Mouse (Mus musculus) mature B cell (primary cell): ENCODE data around the gene Pprc1.

Experiments
- in situ Hi-C: fragments of 300-500 bp; cut with MboI; formaldehyde crosslinking; loops from 2 replicates; pipeline ENCODE4 v1.14.3; 2019

The Pprc1 gene

DNA sequence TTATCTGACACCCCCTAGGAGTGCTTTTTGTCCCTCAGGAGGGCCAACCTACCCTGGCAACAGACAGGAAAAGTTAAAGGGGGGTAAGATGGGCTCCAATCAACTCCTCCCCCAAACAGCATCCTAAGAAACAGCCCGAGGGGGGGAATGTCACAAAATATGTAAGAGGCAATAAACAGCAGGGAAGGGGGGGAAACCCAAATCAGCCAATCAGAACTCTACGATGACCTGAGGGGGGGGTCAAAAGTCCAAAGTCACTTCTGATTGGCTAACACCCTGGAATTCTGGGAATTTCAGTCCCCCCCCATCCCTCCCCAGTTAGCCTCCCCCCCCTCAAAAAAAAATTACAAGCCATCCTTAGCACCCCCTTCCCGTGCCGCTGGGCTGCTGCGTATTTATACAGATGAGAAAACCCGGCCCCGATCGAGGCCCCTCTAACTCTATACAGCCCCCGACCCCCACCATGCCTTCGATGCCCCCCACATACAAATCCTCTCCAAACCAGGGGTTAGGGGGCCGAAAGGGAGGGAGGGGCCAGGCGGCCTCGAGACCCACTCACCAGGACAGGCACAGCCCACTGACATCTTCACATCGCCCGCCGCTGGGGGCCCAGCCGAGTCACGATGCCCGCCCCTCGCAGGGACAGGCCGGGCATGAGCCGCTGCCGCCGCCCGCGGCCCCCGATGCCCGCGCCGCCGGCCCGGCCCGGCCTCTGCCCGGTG, at the start of gene Pprc1:
Gene Pprc1, plus strand, starts transcription at position 616 of the 722 bp plus-strand sequence.
- in situ Hi-C loops = no loop called here

DNA sequence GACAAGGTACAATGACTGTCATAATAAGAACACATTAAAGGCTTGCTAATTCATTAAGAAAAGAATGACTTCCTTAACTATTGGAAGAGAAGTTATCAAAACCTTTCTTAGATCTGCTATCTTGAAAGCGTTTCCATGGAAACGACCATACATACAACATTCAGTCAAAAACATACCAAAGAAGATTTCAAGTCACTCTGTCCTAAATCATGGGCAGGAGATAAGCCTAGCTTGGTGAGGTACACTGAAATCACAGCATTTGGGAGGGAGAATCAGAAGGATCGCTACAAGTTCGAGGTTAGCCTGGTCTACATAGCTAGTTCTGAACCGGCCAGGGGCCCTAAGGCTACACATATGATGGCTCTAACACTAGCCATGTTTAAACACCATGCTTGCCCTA, 47.3 kb upstream of the Pprc1 start:
- in situ Hi-C loops = no loop called here

DNA sequence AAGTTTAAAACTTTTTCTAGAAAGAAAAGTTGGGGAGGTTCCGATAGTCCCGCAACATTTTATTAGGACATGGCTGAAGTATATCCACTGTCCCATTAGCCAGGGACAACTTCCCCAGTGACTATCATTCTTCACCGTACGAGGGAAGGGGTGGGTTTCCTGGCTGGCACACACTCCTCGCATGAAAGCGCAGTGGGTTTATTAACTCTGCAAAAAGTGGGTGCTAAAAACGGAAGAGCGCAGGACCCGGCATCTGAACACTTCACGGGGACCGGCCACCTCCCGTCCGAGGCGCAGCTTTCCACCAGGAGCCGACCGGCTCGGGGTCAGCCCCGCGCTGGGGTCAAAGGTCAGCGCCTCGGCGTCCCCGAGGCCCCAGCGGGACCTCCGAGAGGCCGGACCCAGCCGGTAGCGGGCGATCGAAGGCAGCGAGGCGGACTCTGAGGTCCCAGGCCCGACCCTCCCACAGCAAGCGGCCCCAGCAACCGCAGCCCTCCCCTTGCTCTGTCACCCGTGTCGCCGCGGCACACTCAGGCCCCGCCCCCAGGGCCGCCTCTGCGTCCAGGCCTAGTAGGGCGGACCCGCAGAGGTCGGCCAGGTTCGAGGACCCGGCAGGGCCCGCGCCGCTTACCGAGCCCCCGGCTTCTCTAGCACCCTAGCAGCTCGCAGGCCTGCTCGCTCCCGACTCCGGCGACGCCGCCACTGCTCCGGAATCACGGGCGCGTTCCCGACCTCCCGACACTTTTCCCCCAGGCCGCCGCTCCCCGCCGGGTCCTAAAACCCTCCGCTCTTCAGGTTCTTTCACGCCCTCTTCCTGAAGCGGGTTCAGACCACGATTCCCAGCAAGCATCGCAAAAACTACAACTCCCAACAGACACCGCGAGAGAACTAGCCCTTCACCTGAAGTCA, 46.6 kb upstream of the Pprc1 start, which contains the start of gene Armh3:
Gene Armh3, minus strand, starts transcription at position 704 of the 909 bp plus-strand sequence.
- in situ Hi-C loops = no loop called here

DNA sequence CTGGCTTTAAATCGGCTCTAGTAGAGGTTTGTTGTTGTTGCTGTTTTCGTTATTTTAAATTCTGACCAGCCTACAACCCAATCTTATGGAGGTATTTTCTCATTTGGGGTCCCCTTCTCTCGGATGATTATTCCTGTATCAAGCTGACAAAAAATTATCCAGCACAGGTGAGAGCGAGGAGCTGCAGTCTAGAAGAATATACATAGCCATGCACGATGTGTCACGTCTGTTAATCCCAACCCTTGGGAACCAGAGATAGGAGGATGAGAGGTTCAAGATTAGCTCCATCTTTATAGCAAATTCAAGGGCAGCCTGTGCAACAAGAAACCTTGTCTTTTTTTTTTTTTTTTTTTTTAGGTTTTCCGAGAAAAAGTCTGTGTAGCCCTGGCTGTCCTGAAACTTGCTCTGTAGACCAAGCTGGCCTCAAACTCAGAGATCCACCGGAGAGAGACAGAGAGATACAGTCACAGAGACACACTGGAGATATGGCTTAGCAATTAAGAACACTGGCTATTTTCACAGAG, 45.9 kb upstream of the Pprc1 start:
- in situ Hi-C loops = no loop called here

DNA sequence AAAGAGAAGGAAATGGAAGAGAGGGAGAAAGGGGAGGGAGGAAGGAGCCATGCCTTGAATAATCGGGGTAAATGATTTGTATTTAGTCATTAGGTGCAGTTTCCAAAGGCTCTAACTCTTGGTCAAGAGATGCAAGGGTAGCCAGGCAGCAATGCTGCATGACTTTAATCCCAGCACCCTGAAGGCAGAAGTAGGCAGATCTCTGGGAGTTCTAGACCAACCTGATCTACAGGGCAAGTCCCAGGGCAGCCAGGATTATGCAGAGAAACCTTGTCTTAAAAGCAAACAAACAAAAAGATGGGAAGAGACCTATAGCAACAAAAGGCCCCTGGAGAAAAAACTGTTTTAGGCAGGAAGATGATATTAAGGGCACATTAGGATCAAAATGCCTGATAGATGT, 45.3 kb upstream of the Pprc1 start:
- in situ Hi-C loops = no loop called here

DNA sequence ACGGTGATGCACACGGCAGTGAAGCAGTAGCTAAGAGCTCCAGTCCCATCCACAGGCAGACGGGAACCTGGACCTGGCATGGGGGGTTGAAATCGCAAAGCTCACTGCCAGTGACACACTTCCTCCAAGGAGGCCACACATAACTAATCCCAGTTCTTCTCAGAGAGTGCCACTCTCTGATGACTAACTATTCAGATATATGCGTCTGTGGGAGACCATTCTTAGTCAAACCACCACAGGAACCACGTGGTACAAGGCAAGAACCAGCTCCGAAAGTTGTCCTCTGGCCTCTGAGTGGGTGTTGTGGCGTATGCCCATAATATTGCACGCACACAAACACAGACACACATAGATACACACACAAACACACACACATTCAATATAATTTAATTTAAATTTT, 42.4 kb upstream of the Pprc1 start:
- in situ Hi-C loops = no loop called here

DNA sequence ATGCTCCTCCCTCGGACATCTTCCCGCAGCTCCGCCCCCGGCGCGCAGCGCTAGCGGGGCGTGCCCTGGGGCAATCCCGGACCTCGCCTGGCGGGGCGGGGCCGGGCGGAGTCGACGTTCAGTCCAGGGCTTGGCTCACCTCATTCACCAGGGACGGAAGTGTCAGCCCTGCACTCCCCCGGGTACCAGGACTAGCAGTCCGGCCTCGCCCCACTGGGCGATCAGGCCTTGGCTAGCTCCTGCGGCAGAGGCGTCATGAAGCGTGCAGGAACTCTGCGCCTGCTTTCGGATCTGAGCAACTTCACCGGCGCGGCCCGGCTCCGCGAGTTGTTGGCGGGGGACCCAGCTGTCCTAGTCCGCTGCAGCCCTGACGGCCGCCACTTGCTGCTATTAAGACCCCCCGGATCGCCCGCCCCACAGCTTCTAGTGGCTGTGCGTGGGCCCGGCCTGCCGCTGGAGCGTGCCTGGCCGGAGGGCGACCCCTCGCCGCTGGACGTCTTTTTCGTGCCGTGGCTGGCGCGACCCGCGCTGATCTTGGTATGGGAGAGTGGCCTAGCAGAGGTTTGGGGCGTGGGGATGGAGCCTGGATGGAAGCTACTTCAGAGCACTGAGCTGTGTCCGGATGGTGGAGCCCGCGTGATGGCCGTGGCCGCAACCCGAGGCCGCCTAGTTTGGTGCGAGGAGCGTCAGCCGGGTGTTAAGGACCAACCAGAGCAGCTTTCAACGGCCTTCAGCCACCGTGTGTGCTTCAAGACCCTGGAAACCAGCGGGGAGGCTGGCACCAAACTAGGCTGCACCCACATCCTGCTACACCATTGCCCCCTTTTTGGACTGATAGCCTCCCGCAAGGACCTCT, 41.1 kb upstream of the Pprc1 start, which contains the start of gene Hps6:
Gene Hps6, plus strand, starts transcription at position 138 of the 856 bp plus-strand sequence.
- in situ Hi-C loops = no loop called here

DNA sequence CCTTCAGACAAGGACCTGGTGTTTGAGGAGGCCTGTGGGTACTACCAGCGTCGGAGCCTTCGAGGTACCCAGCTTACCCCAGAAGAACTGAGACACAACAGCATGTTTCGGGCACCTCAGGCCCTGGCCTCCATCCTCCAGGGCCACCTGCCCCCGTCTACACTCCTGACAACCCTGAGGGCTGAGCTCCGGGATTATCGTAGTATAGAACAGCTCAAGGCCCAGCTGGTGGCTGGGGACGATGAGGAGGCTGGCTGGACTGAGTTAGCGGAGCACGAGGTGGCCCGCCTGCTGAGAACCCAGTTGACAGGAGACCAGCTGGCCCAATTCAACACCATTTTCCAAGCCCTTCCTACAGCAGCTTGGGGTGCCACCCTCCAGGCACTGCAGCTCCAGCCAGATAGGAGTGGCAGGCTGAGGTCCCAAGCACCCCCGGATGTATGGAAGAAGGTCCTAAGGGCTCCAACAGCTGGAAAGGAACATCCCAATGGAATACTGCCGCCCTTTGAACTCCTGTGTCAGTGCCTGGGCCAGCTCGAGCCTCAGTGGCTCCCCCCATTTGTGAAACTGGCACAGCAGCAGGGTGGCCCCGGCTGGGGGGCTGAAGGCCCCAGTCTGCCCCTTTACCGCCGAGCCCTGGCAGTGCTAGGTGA, 39.7 kb upstream of the Pprc1 start:
- in situ Hi-C loops = no loop called here

DNA sequence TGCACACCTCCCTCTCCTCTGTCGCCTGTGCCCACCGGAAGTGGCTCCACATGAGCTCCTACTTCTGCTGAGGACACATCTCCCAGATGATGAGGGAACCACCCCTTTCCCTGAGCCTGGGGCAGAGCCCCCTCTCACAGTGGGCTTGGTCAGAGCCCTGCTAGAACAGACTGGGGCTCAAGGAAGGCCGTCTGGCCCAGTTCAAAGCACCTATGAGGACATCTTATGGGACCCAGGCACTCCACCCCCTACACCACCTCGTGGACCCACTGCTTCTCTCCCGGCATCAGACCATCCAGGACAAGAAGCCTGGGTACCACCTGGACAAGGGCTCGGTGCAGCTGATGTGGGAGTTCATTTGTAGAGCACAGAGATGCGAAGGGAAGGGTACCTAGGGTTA, 39.0 kb upstream of the Pprc1 start:
- in situ Hi-C loops = no loop called here

DNA sequence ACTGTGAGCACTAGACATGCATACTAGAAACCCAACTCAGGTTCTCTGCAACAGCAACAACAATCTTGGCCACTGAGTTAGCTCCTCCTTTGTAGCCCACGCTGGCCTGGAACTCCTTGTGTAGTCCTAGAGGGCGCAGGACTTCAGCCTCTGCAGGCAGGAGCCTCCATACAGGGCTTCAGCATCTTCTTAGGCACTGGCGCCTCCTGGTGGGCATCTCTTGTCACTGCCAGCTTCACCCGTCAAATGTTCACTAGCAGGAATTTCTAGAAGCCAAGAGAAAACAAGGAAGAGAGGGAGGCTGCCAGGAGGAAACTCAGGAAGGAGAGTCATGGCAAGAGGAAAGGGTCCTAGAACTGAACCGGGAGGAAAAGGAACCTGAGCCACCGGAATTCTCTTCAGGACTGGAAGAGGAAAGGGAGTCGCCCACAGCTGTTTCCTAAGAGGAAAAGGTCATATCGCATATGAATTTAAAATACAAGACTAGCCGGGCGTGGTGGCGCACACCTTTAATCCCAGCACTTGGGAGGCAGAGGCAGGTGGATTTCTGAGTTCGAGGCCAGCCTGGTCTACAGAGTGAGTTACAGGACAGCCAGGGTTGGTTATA, 30.0 kb upstream of the Pprc1 start:
- in situ Hi-C loops = no loop called here

DNA sequence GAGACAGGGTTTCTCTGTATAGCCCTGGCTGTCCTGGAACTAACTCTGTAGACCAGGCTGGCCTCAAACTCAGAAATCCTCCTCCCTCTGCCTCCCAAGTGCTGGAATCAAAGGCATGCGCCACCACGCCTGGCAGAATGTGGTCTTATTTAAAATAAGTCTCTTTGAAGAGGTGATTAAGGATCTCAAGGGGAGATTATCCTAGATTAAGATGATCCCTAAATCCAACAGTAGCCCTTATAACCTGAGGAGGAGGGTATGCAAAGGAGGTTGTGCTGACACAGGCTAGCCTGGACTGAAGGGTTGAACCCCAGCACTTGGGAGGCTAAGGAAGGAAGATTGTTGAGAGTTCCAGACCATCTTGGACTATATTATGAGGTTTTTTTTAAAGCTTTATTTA, 28.7 kb upstream of the Pprc1 start:
- in situ Hi-C loops = no loop called here

DNA sequence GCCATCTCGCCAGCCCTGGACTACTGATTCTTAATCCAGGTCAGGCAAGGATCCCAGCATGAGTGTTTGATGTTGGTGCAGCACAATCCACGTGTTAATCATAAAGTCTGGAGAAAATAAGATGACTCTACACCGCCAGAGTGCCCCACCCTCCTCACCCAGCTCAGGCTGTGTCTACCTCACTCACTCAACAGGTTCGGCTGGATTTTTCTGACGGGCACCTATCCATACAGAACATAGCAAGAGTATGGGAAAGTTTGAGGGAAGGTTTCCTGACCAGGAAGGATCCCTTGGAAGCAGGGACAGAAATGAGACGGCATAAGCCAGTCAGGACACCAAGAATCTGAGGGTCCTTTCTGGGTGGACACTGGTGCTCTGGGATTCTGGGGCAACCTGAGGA, 19.7 kb upstream of the Pprc1 start:
- in situ Hi-C loops = no loop called here

DNA sequence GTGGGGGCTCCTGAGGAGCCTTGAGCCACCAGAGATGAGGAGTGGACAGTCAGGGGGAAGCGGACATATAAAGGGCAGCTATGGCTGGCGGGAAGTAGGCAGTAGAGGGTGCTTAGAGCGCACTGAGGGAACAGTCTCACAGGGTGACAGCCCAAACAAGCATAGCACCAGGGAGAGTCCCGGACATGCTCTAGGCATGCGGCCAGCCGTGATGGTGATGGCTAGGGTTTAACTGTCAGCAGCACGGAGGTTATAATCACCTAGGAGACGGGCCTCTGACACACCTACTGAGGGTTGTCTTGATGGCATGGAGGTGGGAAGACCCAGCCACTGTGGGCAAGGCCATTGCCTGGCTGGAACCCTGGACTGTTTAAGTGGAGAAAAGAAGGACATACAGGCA, 18.1 kb upstream of the Pprc1 start:
- in situ Hi-C loops = no loop called here

DNA sequence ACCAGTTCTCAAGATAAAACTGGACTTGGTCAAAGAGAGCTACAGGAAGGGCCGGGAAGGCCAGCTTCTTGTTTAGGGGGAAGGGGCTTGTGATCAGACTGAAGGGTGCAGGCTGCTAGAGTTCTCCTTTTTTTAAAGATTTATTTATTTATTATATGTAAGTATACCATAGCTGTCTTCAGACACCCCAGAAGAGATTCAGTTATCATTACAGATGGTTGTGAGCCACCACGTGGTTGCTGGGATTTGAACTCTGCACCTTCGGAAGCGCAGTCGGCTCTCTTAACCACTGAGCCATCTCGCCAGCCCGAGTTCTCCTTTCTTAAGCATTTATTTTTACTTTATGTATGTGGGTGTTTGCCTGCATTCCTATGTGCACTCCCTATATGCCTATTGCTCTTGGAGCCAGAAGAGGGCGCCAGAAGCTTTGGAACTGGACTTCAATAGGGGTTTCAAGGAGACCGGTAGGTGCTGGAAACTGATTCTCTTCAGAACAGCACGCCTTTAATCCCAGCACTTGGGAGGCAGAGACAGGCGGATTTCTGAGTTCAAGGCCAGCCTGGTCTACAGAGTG, 15.9 kb upstream of the Pprc1 start:
- in situ Hi-C loops = no loop called here

DNA sequence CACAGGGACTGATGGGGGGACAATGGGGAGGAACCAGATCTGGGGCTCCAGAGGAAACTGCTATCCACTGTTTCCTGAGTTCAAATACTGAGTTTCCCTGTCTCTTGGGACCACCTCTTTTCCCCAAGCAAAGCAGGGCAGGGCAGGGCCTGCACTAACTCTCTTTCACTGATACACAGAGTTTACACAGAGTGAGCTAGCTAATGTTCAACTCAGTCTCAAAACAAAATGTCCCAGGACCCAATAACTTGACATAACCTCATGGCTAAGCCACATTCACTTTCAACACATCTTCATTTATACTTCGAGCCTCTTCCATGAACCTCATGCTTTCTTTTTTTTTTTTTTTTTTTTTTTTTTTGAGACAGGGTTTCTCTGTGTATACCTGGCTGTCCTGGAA, 15.0 kb upstream of the Pprc1 start:
- in situ Hi-C loops = no loop called here

DNA sequence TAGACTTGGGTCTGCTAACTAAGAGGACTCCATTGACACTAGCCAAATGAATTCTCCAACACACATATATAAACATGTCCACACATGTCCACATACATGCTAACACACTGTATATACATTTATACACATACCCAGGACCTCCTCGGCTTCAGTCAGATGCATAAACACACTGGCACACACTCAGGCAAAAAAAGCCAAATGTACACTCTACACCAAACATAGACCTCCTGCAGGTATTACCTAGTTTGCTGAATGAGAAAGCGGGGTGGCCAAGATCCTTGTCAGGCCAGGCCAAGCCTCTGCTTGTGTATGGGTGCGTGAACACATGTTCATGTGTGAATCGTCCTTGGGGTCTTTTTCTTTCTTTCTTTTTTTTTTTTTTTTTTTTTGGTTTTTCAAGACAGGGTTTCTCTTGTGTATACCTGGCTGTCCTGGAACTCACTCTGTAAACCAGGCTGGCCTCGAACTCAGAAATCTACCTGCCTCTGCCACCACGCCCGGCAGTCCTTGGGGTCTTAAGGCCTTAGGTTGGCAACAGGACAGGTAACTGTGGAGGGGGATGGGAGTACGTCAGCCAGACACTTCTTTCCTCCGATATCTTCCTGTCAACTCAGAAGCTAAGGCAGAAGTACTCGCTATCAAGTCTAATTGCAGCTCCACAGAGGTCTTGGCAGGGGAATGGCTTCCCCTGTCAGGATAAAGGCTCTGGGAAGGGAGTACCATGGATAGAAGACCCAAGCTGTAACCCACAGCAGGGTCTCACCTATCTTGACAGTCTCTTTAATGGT, 14.3 kb upstream of the Pprc1 start:
- in situ Hi-C loops = no loop called here

DNA sequence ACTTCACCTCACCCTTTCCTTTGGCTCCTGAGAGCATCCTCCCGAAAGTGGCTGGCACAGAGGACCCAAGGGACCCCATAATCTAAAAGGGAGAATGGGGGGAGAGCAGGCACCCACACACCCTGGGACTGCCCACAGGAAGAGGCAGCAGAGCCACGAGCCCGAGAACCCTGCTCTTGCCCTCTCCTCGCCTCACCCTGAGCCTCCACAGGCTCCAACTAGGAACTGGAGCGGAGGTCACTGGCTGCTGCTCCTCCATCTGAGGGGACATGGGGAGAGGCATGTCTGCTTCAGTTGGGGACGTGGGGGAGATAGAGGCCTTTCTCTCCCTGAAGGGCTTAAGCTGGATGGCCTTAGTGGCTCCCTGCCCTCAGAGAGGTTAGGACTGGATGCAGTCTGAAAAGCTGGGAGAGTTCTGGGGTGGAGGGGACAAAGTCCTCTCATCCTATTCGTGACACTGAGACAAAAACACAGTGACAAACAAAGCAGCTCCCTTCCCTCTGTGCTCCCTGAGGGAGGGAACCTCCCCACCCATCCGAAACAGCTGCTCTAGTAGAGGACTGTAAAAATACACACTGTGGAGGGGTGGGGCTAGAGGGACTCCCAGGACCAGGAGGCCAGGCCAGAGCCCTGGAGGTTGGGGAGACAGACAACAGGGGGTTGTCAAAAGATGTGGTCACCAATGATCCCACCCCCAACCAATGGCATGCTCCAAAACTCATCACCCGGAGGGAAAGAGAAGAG, 12.8 kb upstream of the Pprc1 start:
- in situ Hi-C loops = no loop called here

DNA sequence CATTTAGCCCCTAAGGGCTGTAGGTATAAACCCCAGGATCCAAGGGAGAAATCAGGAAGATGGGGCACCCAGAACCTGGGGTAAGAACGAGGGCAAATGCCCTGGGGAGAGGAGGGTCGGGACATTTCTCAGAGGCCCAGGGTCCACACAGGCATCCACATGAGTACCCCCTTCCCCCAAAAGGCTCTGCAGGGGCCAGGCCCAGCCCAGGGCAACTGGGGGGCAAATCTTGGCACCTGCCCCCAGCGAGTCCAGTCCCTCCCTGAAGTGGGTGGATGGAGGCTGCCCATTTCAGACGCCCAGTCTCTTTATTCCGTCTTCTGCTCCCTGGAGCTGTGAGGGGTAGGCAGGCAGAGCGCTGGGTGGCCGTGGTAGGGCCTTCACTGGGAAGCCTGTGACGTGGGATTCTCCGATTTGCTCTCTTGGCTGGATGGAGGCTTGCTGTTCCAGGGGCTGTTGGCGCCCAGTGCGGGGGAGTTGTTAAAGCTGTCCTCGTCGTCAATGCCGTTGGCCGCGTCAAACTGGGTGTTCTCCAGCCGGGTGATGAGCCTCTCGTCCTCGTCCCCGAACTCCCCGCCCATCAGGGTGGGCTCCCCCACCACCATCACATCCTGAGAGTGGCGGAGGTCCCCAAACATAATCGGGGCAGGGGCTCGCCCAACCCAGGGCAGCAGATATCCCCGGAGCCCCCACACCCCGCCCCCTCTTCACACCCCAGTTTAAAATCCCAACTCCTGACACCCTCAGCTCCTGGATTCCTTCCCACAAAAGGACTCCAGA, 11.8 kb upstream of the Pprc1 start:
- in situ Hi-C loops = no loop called here
